Mouse (Mus musculus): ENCODE measurements around the gene Olfr1396. TPM values are rescaled to one million over a fixed set of nuclear protein-coding genes. Genes with fewer than 3 reads are reported as not detected.
A peak's percentile ranks its signal among the peaks of the same experiment; 100 is the strongest.

Gene Olfr1396
- polyA plus RNA-seq, 1 experiment: not detected

- Histone ChIP-seq H3K27me3 (ENCODE audit: control insufficient read depth, insufficient read depth, insufficient read length) (no peaks in the 10 kb centered on the region), H3K79me3 (ENCODE audit: low read depth) (no peaks in the 10 kb centered on the region), H3K4me3 (ENCODE audit: insufficient read depth, poor library complexity, severe bottlenecking) (no peak overlapping the region), H3K79me2 (ENCODE audit: control insufficient read depth, insufficient read depth) (no peaks in the 10 kb centered on the region), H3K36me3 (ENCODE audit: control insufficient read depth, insufficient read depth) (no peaks in the 10 kb centered on the region), H3ac (ENCODE audit: control insufficient read depth, insufficient read length, low read depth) (no peak overlapping the region)
- TF ChIP-seq CEBPB (IDR thresholded peaks at IDR 0.05; ENCODE audit: low read depth): no peak
- no peak for TF ChIP-seq FOSL1 (IDR thresholded peaks at IDR 0.05; ENCODE audit: insufficient read depth, low read length, poor library complexity, severe bottlenecking)
- TF ChIP-seq USF1 (IDR thresholded peaks at IDR 0.05; ENCODE audit: low read depth): no peak
- TF ChIP-seq MYOD1 (IDR thresholded peaks at IDR 0.05; ENCODE audit: control insufficient read depth, insufficient read length, low read depth): no peak
- no peak for TF ChIP-seq MYOG (IDR thresholded peaks at IDR 0.05; ENCODE audit: control insufficient read depth, extremely low read depth, insufficient read length)
- TF ChIP-seq MAX (IDR thresholded peaks at IDR 0.05): no peak
- no peak for TF ChIP-seq CTCF (IDR thresholded peaks at IDR 0.05; ENCODE audit: control insufficient read depth, insufficient read depth, insufficient read length)
These were observed 5.0 kb upstream of the Olfr1396 start for GRCm38 (mm10) chr11:49119635-49120034.

- TF ChIP-seq CEBPB (IDR thresholded peaks at IDR 0.05; ENCODE audit: low read depth): no peak
- no peak for TF ChIP-seq FOSL1 (IDR thresholded peaks at IDR 0.05; ENCODE audit: insufficient read depth, low read length, poor library complexity, severe bottlenecking)
- no peak for TF ChIP-seq CTCF (IDR thresholded peaks at IDR 0.05; ENCODE audit: control insufficient read depth, insufficient read depth, insufficient read length)
- TF ChIP-seq MAX (IDR thresholded peaks at IDR 0.05): no peak
- no peak for TF ChIP-seq USF1 (IDR thresholded peaks at IDR 0.05; ENCODE audit: low read depth)
- no peak for TF ChIP-seq MYOD1 (IDR thresholded peaks at IDR 0.05; ENCODE audit: control insufficient read depth, insufficient read length, low read depth)
- no peak for TF ChIP-seq MYOG (IDR thresholded peaks at IDR 0.05; ENCODE audit: control insufficient read depth, extremely low read depth, insufficient read length)
These were observed 516 bp downstream of the Olfr1396 start for GRCm38 (mm10) chr11:49114158-49114557.

GRCm38 (mm10) chr11:49112624-49113219 is 2.0 kb downstream of the Olfr1396 start:
- no peaks in the 10 kb centered on the region for H3K79me2 ChIP-seq (ENCODE audit: control insufficient read depth, insufficient read depth)
- TF ChIP-seq MAX (IDR thresholded peaks at IDR 0.05) (no peak), CEBPB (IDR thresholded peaks at IDR 0.05; ENCODE audit: low read depth) (no peak), MYOD1 (IDR thresholded peaks at IDR 0.05; ENCODE audit: control insufficient read depth, insufficient read length, low read depth) (no peak), USF1 (IDR thresholded peaks at IDR 0.05; ENCODE audit: low read depth) (no peak), FOSL1 (IDR thresholded peaks at IDR 0.05; ENCODE audit: insufficient read depth, low read length, poor library complexity, severe bottlenecking) (no peak), MYOG (IDR thresholded peaks at IDR 0.05; ENCODE audit: control insufficient read depth, extremely low read depth, insufficient read length) (no peak), CTCF (IDR thresholded peaks at IDR 0.05; ENCODE audit: control insufficient read depth, insufficient read depth, insufficient read length) (no peak)
- no peak overlapping the region for H3K4me3 ChIP-seq (ENCODE audit: insufficient read depth, poor library complexity, severe bottlenecking)
- H3K36me3 ChIP-seq (ENCODE audit: control insufficient read depth, insufficient read depth): no peaks in the 10 kb centered on the region
- H3K27me3 ChIP-seq (ENCODE audit: control insufficient read depth, insufficient read depth, insufficient read length): peaks cover 3% of the 10 kb centered on the region
- H3ac ChIP-seq (ENCODE audit: control insufficient read depth, insufficient read length, low read depth): no peak overlapping the region
- no peaks in the 10 kb centered on the region for H3K79me3 ChIP-seq (ENCODE audit: low read depth)

More at GRCm38 (mm10) chr11:49114158-49114557, 516 bp downstream of the Olfr1396 start:
- H3K4me3 ChIP-seq (ENCODE audit: insufficient read depth, poor library complexity, severe bottlenecking): no peak overlapping the region
- no peaks in the 10 kb centered on the region for H3K79me3 ChIP-seq (ENCODE audit: low read depth)
- H3K79me2 ChIP-seq (ENCODE audit: control insufficient read depth, insufficient read depth): no peaks in the 10 kb centered on the region
- H3K27me3 ChIP-seq (ENCODE audit: control insufficient read depth, insufficient read depth, insufficient read length): peaks cover 3% of the 10 kb centered on the region
- H3ac ChIP-seq (ENCODE audit: control insufficient read depth, insufficient read length, low read depth): no peak overlapping the region
- no peaks in the 10 kb centered on the region for H3K36me3 ChIP-seq (ENCODE audit: control insufficient read depth, insufficient read depth)

- H3K36me3 ChIP-seq (ENCODE audit: control insufficient read depth, insufficient read depth): no peaks in the 10 kb centered on the region
- H3ac ChIP-seq (ENCODE audit: control insufficient read depth, insufficient read length, low read depth): no peak overlapping the region
- peaks cover 3% of the 10 kb centered on the region for H3K27me3 ChIP-seq (ENCODE audit: control insufficient read depth, insufficient read depth, insufficient read length)
- no peaks in the 10 kb centered on the region for H3K79me2 ChIP-seq (ENCODE audit: control insufficient read depth, insufficient read depth)
- TF ChIP-seq MYOD1 (IDR thresholded peaks at IDR 0.05; ENCODE audit: control insufficient read depth, insufficient read length, low read depth) (no peak), USF1 (IDR thresholded peaks at IDR 0.05; ENCODE audit: low read depth) (no peak), CTCF (IDR thresholded peaks at IDR 0.05; ENCODE audit: control insufficient read depth, insufficient read depth, insufficient read length) (no peak), CEBPB (IDR thresholded peaks at IDR 0.05; ENCODE audit: low read depth) (no peak), MYOG (IDR thresholded peaks at IDR 0.05; ENCODE audit: control insufficient read depth, extremely low read depth, insufficient read length) (no peak), FOSL1 (IDR thresholded peaks at IDR 0.05; ENCODE audit: insufficient read depth, low read length, poor library complexity, severe bottlenecking) (no peak), MAX (IDR thresholded peaks at IDR 0.05) (no peak)
- H3K4me3 ChIP-seq (ENCODE audit: insufficient read depth, poor library complexity, severe bottlenecking): no peak overlapping the region
- no peaks in the 10 kb centered on the region for H3K79me3 ChIP-seq (ENCODE audit: low read depth)
These were observed 3.7 kb downstream of the Olfr1396 start for GRCm38 (mm10) chr11:49111000-49111399.

- TF ChIP-seq FOSL1 (IDR thresholded peaks at IDR 0.05; ENCODE audit: insufficient read depth, low read length, poor library complexity, severe bottlenecking): no peak
- no peak for TF ChIP-seq MYOD1 (IDR thresholded peaks at IDR 0.05; ENCODE audit: control insufficient read depth, insufficient read length, low read depth)
- TF ChIP-seq CTCF (IDR thresholded peaks at IDR 0.05; ENCODE audit: control insufficient read depth, insufficient read depth, insufficient read length): peak; percentile 24
- TF ChIP-seq USF1 (IDR thresholded peaks at IDR 0.05; ENCODE audit: low read depth): no peak
- no peak for TF ChIP-seq CEBPB (IDR thresholded peaks at IDR 0.05; ENCODE audit: low read depth)
- H3K27me3 ChIP-seq (ENCODE audit: control insufficient read depth, insufficient read depth, insufficient read length): peaks cover 3% of the 10 kb centered on the region
- H3ac ChIP-seq (ENCODE audit: control insufficient read depth, insufficient read length, low read depth): no peak overlapping the region
- no peaks in the 10 kb centered on the region for H3K79me2 ChIP-seq (ENCODE audit: control insufficient read depth, insufficient read depth)
- no peaks in the 10 kb centered on the region for H3K79me3 ChIP-seq (ENCODE audit: low read depth)
- H3K4me3 ChIP-seq (ENCODE audit: insufficient read depth, poor library complexity, severe bottlenecking): no peak overlapping the region
- no peaks in the 10 kb centered on the region for H3K36me3 ChIP-seq (ENCODE audit: control insufficient read depth, insufficient read depth)
These were observed 5.8 kb downstream of the Olfr1396 start for GRCm38 (mm10) chr11:49108833-49109232.
